Mouse (Mus musculus) cerebral cortex, adult 2 months (tissue): ENCODE data around the gene Cdk12.

Experiments used
- WGBS: fragments of 180-500 bp; shearing (Covaris S2); methylation state at CpG from one replicate; pipeline ENCODE4 v1.1.7; 2018; 5-methylcytosine and 5-hydroxymethylcytosine counted together

The Cdk12 gene

DNA sequence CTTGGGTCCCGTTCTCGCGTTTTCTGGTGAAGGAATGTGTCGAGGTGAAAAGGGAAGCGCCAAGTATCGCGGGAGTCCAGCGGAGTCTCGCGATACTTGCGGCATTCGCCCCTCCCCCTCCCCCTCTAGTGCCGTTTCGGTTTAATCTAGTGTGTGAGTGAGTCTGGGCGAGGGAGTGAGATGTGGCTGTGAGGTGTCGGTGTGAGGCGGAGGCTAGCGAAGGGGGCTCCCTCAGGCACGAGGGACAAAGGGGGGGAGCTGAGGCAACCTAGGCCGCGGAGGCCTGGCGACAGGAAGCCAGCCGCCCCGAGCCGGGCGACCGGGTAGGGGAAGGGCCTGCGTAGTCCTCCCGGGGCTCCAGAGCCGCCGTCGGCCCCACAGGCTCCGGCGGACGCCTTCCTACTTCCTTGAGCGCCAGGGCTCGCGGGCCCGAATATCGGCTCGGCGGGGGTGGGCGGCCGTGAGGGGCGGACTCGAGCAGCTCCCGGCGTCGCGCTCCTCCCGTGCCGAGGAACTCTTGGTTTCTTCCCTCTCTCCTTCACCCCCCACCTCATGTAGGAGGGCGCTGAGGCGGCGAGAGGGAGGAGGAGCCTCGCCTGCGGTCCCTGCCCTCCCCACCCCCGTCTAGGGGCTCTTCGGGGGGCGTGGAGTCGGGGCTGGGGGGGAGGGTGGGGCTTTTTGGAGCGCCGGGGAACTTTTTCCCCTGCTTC lies at the start of gene Cdk12:
TSS of gene Cdk12 (plus strand) at position 419 of the 710 bp plus-strand sequence.
- under 1% methylated on average over 62 of the region's 63 CpGs for WGBS

DNA sequence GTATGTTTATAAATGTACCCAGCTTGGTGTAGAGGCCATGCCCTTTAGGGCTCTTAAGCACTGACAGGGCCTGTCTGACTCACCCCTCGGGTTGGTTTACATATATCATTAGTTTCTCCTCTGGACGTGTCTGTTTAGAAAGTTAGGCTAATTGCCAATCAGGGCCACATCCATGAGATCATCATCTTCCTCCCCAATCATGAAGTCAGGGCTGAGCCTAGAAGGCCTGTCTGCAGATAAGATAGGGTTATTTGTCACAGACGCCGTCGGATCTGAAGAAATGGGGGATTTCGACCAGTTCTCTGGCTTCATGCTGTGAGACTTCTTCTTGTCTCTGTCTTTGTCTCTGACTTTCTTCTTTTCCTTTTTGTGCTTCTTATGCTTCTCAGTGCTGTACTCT lies 47.8 kb upstream of the Cdk12 start:
- WGBS = 84% methylated on average over 6 of the region's 6 CpGs

DNA sequence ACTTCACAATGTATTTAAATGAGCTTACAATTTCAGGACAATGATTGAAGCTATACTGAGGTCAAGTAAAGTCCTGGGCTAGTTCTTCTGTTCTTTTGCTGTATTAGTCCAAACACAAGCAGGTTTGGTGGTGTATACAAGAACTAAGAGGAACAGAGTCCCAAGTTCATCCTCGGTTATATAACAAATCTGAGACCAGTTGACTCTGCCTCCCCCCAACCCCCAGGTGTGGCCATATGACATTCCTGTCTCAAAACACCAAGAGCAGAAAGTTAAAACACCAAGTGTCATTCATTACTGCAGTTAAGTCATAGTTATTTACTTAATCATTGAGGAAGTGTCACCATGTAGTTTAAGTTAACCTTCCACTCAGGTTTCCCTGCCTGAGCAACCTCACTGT lies 34.5 kb upstream of the Cdk12 start:
- 85% methylated on average over 1 of the region's 1 CpGs for whole genome bisulfite sequencing

DNA sequence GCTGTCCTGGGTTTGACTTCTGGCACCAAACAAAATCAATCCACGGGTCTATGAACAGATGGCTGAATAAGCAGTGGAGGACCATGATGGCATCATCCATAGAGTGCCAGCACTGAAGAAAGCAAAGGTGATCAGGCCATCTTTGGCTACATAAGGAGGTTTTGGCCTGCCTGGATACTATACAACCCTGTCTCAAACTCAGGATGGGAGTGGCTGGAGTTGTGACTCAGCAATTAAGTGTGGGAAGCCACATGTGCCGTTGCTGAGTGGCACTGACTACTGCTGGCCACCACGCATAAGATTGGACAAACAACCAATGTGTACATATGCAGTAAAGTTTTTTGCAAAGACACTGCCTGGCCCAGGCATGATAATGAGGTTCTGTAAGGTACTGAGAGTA lies 20.7 kb upstream of the Cdk12 start:
- WGBS = 84% methylated on average over 3 of the region's 3 CpGs

DNA sequence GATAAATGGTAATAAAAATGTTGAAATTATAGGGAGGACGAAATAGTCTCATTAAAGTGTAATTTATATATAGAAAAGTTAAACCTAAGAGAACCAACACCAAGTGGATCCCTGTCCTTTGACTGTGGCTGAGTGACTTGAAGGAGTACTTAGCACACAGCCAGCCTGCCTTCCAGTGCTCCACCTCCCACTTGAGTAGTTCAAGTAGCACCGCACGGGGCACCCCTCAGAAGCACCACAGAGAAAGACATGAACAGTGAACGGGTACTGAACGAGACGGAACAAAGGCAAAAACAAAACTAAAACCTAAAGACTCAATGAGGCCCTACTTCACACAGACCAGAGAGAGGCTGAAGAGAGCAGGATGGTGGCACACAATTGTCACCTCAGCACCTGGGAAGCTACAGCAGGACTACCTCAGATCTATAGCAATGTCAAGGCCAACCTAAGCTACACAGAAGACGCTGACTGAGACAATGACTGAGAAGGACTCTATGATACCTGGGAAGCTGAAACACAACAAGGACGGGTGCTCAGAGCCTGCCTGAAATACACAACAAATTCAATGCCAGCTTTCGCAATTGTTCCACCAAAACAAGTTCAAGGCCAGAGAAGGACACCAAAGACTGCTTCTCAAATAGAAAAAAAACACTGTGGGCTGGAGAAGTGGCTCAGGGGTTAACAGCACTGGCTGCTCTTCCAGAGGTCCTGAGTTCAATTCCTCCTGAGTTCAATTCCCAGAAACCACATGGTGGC lies 15.0 kb upstream of the Cdk12 start:
- WGBS = 92% methylated on average over 9 of the region's 9 CpGs

DNA sequence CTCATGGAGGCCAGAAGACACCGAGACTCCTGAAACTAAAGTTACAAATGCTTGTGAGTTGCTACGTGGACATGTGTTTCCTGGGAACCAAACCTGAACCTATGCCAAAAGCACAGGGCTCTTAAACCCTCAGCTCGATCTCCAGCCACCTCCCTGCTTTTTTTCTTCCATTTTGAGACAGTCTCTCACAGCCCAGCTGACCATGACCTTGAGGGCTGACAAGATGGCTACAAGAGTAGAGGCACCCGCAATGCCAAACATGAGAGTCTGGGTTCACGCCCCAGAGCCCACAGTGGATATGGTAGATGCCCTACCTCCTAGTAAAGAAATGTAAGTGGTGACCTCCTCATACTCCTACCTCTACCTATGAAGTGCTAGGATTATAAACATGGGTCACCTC lies 12.0 kb upstream of the Cdk12 start:
- 59% methylated on average over 5 of the region's 5 CpGs for WGBS

DNA sequence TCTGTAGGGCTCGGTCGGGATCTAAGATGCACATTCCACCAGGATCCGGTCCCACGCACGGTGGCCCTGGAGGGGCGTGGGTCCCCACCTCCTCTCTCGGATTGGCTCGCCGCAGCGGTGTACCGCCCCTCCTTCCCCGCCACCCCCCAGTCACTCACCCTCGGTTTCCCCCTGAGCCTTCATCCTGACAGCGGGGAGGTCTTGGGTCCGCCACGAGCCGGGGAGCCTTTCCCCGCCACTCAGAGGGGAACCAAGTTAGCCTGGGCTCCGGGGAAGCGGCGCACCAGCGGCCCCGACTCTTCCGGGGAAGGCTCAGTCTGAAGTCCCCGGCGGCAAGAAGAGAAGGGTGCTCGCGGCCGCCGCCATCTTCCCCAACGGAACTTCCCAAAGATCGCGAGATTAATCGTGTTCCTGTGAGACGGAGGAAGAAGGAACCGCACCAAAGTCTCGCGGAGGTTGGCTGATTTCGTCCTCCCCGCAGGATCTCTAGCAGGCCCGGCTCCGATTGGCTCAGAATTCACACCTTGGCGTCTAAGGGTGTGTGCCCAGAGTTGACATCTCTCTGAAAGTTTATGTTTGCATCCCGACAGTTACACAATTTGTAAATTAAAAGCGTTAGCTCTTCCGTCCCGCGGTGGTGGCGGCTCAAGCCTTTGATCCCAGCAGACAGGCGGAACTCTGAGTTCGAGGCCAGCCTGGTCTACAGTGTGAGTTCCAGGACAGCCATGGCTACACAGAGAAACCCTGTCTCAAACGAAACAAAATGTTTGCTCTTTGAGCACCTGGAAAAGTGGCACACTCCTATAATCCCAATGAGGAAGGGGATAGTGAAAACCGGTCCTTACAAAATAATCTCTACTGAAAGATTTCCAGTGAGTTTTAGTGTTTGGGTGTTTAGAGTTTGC lies 9.7 kb upstream of the Cdk12 start, which contains the start of gene Med1:
TSS of gene Med1 (minus strand) at position 393 of the 905 bp plus-strand sequence.
- under 1% methylated on average over 53 of the region's 53 CpGs for WGBS

DNA sequence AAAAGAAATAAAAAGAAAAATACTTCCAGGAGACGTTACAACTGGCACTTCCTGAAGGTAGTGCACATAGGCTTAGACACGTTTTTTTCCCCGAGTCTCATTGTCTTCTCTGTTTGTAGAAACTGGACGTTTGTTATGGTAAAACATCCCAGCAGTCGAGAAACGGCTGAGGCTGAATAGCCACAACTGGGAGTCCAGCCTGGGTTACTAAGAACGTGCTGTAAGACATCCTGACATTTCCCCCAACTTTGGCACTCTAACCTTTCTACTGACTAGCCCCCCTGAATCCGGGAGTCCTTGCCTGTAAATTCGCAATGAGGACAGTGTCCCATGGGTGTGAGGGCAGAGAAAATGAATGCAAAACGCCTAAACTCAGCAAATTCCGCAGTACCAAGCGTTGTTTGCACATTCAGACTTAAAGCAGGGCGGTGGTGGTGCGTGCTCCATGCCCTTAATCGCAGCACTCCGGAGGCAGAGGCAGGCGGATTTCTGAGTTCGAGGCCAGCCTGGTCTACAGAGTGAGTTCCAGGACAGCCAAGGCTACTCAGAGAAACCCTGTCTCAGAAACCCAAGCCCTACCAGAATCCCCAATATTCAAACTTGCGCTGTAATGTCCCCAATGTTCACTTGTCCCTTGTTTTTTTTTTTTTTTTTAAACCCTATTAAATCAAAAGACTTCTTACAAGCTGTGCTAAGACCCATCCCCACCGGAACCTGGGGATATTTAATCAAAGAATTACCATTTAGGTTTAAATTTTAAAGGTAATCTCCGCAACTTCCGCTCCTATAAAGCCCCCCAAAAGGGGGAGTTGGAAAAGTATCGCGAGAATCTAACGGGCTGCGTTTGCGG lies 843 bp upstream of the Cdk12 start:
- 1% methylated on average over 27 of the region's 27 CpGs for WGBS

DNA sequence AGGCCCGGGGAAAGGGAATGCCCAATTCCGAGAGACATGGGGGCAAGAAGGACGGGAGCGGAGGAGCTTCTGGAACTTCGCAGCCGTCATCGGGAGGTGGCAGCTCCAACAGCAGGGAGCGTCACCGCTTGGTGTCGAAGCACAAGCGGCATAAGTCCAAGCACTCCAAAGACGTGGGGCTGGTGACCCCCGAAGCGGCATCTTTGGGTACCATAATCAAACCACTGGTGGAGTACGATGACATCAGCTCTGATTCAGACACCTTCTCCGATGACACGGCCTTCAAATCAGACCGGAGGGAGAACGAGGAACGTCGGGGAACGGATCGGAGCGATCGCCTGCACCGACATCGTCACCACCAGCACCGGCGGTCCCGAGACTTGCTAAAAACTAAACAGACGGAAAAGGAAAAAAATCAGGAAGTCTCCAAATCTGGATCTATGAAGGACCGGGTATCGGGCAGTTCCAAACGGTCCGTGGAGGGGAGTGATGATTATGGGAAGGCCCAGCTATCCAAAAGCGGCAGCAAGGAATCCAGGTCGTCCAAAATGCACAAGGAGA lies 572 bp downstream of the Cdk12 start:
- under 1% methylated on average over 37 of the region's 37 CpGs for WGBS

DNA sequence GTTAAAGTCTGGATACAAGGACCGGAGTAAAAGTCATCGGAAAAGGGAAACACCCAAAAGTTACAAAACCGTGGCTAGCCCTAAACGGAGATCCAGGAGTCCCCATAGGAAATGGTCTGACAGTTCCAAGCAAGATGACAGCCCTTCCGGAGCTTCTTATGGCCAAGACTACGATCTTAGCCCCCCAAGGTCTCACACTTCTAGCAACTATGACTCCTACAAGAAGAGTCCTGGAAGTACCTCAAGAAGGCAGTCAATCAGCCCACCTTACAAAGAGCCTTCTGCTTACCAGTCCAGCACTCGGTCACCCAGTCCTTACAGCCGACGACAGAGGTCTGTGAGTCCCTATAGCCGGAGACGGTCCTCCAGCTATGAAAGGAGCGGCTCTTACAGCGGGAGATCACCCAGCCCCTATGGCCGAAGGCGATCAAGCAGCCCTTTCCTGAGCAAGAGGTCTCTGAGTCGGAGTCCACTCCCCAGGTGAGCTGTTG lies 1.1 kb downstream of the Cdk12 start:
- under 1% methylated on average over 16 of the region's 16 CpGs for WGBS

DNA sequence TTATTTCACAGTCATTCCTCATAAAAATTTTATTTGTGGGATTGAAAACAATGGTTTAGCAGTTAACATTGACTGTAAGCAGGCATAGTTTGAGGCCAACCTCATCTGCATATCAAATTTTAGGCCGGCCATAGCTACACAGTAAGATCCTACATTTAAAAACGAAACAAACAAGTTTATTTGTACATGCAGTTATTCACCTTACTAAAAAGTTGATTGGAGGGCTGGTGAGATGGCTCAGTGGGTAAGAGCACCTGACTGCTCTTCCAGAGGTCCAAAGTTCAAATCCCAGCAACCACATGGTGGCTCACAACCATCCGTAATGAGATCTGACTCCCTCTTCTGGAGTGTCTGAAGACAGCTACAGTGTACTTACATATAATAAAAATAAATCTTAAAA lies 3.4 kb downstream of the Cdk12 start:
- 56% methylated on average over 3 of the region's 3 CpGs for WGBS

DNA sequence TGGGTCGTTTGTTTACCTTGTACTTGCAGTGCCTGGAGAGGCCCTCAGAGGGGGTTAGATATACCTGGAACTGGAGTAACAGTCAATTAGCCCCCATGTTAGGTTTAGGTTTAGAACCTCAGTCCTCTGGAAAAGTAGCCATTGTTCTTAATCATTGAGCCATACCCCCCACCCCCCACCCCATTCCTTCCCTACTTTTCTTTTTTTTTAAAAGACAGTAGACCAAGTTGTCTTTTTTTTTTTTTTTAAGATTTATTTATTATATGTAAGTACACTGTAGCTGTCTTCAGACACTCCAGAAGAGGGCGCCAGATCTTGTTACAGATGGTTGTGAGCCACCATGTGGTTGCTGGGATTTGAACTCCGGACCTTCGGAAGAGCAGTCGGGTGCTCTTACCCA lies 6.8 kb downstream of the Cdk12 start:
- 81% methylated on average over 5 of the region's 5 CpGs for WGBS

DNA sequence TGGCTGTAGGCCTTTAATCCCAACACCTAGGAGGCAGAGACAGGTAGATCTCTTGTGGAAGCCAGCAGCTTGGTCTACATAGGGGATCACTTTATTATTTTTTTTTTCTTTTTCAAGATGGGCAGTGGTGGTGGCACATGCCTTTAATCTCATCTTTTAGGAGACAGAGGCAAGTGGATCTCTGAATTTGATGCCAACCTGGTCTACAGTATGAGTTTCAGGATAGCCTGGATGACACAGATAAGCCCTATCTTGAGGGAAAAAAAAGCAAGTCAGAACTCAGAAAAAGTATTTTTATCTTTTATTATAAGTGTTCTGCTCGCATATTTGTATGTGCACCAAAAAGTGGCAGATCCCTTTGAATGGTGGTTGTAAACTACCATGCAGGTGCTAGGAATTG lies 10.5 kb downstream of the Cdk12 start:
- 69% methylated on average over 1 of the region's 1 CpGs for WGBS

DNA sequence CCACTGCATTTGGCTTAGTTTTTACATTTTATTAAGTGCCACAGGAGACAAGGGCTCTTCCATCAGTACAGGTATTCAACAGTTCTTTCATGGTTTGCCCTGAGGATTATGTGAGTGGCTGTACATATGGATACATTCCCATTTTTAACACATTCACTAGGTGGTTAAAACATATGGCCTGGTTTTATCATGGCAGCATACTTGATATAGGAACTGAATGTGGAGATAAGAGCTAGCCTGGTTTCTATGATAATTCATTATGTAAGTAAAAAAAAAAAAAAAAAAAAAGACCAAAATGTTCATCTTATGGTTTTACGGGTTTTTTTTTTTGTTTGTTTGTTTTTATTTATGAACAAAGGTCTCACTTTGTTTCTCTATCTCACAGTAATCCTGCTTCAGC lies 23.5 kb downstream of the Cdk12 start:
- 65% methylated on average over 1 of the region's 1 CpGs for WGBS

DNA sequence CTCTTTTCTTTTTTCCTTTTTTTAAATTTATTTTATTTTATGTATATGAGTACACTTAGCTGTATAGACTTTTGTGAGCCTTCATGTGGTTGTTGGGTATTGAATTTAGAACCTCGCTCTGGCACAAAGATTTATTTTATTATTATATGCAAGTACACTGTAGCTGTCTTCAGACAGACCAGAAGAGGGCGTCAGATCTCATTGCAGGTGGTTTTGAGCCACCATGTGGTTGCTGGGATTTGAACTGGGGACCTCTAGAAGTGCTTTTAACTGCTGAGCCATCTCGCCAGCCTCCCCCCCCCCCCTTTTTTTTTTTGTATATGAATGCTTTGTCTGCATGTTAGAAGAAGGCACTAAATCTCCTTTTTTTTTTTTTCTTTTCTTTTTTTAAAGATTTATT lies 35.6 kb downstream of the Cdk12 start:
- 69% methylated on average over 3 of the region's 3 CpGs for WGBS

DNA sequence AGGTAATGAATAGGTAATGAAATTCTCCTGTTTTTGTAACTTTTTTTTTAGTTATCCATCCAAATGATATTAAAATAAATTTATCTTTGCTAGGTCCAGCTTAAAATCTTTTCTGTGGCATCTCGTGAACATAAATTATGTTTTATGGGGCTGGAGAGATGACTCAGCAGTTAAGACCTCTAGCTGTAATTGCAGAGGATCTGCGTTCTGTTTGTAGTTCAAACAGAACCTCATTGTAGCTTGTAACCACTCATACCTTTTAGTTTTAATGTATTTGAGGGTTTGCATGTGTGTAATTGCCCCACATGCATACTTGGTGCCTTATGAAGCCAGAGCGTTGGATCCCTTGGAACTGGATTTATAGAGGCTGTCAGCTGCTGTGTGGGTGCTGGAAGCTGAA lies 36.1 kb downstream of the Cdk12 start:
- WGBS = 59% methylated on average over 3 of the region's 3 CpGs

DNA sequence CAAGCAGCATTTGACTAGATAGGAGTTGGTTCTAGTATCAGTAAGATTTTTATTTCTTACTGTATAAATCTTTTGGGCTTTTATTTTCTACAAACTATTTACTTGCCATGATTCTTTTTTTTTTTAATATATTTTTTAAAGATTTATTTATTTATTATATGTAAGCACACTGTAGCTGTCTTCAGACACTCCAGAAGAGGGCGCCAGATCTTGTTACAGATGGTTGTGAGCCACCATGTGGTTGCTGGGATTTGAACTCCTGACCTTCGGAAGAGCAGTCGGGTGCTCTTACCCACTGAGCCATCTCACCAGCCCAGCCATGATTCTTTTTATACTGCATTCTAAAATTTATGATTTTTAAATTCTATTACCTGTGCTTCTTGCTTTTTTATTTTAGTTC lies 40.1 kb downstream of the Cdk12 start:
- WGBS = 69% methylated on average over 3 of the region's 3 CpGs

DNA sequence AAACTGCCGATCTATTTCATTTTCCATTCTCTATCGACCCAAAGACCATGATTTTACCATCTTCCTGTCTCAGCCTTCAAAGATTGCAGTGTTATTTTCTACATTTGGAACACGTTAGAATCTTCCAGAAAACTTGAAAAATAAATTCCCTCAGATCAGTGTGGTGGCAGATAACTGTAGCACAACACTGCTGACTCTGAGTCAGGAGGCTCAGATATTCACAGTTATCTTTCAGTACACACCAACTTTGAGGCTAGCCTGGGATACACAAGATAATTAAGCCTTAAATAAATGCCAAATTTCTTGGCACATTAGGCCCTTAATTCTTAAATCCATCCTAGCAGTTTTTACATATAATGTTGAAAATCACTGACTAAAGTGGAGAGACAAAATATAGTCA lies 41.6 kb downstream of the Cdk12 start:
- 84% methylated on average over 3 of the region's 3 CpGs for WGBS

DNA sequence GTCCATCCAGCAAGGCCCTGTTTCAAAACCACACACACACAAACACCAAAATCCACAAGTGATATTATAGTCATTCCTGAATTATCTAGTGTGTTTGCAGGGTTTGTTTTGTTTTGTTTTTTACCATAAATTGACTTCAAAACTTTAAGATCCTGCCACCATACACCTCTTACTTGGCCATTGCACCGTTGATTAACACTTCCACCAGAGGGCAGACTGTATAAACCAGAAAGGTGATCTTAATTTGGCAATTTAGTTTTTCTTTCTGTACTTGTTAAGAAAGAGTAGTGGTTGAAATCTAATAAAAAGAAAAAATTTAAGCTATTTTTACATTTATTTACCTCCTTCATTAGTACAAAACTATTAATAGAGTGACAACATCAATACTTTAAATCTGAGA lies 44.5 kb downstream of the Cdk12 start:
- WGBS = 50% methylated on average over 1 of the region's 1 CpGs

DNA sequence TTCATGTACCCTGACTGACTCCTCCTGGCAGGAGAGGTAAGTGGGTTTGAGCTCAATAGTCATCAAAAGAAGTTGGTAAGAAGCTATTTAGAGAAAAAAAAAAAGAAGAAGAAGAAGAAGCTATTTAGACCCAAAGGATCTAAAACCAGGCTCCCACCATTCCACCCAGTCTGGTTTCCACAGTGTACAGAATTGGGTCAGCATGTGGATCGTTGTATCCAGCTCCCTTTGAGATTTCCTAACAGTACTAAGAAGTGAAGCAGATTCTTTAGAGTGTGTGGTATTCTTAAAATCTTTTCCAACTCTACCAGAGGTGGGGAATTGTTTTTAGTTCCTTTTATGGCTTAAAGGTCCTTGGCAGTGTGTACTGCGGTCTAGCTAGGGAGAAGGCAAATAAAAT lies 50.9 kb downstream of the Cdk12 start:
- WGBS = 72% methylated on average over 2 of the region's 2 CpGs
